Mouse (Mus musculus) myocyte (in vitro differentiated cells): ENCODE data around the gene Shf.

Experiments
- CEBPB ChIP-seq: IDR thresholded peaks from 2 replicates; pipeline ENCODE4 v1.6.1; 2011; ENCODE audit warnings: mild to moderate bottlenecking, moderate library complexity; ENCODE audit not compliant: poor library complexity, insufficient read depth, severe bottlenecking
- E2F4 ChIP-seq: IDR thresholded peaks from one replicate; pipeline ENCODE4 v1.6.1; 2011; ENCODE audit warnings: mild to moderate bottlenecking, control low read depth, moderate library complexity; ENCODE audit not compliant: insufficient read depth
- MAX ChIP-seq: IDR thresholded peaks from one replicate; pipeline ENCODE4 v1.6.1; 2011; ENCODE audit warnings: low read depth, mild to moderate bottlenecking, control low read depth
- MYOD1 ChIP-seq, 3 experiments: IDR thresholded peaks; one replicate each; pipeline ENCODE4 v1.6.1; 2011; ENCODE audit warnings: control low read depth in 2 of 3, low read depth in 2 of 3, mild to moderate bottlenecking in 2 of 3, moderate library complexity in 1 of 3; ENCODE audit not compliant: insufficient read length in 2 of 3, control insufficient read depth in 1 of 3
- MYOG ChIP-seq, 3 experiments: IDR thresholded peaks; one replicate each; pipeline ENCODE4 v1.6.1; 2011; ENCODE audit warnings: control low read depth in 2 of 3, low read depth in 2 of 3, mild to moderate bottlenecking in 2 of 3; ENCODE audit not compliant: insufficient read length in 2 of 3, control insufficient read depth in 1 of 3, insufficient read depth in 1 of 3
- POLR2A ChIP-seq: IDR thresholded peaks from one replicate; pipeline ENCODE4 v1.6.1; 2011; ENCODE audit warnings: low read depth, mild to moderate bottlenecking, control low read depth, moderate library complexity; ENCODE audit not compliant: insufficient read length
- TCF3 ChIP-seq: IDR thresholded peaks from one replicate; pipeline ENCODE4 v1.6.1; 2011; ENCODE audit warnings: low read depth, control low read depth; ENCODE audit not compliant: insufficient read length
- USF1 ChIP-seq: IDR thresholded peaks from one replicate; pipeline ENCODE4 v1.6.1; 2011; ENCODE audit warnings: low read depth, mild to moderate bottlenecking, control low read depth, moderate library complexity

DNA sequence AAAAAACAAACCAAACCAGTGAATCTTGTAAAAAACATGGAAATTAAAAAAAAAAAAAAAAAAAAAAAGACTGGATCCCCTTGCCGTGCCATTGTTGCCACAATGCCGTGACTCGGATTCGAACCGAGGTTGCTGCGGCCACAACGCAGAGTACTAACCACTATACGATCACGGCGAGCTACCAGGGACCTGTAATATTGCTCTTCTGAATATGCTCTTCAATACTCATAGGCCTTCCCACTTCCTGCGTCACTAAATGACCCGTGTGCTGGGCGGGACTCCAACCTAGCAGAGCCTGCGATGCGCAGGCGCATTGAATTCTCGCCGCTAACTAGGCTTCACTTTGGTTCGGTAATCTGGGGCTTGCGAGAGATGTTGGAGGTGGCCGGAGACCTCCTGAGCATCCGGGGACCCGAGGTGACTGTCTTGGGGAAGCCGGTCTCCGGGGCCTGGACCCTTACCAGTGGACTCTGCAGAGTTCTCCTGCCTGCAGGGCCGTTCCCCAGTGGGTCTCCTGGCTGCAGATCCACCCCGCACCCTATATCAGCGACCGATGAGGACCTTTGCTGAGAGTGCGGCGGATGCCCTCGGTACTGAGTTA is 6.5 kb upstream of the Shf start:
- TF ChIP-seq POLR2A, result peak; percentile 21
- TF ChIP-seq E2F4, result peak; percentile 18
- TF ChIP-seq MAX, result no peak
- no peak for TF ChIP-seq CEBPB
- no peak for TF ChIP-seq USF1
- no peak for TF ChIP-seq MYOD1 (IDR thresholded peaks at IDR 0.05; ENCODE audit: control insufficient read depth in 1 of 3, insufficient read length in 2 of 3, low read depth in 2 of 3)
- TF ChIP-seq MYOG (IDR thresholded peaks at IDR 0.05; ENCODE audit: control insufficient read depth in 1 of 3, insufficient read depth in 1 of 3, insufficient read length in 2 of 3, low read depth in 2 of 3), result no peak
- TF ChIP-seq TCF3, result no peak
